Mouse (Mus musculus) midbrain, embryonic 12.5 days (tissue): Measurements from ENCODE around the gene Shtn1. TPM values are rescaled to one million over a fixed set of nuclear protein-coding genes. Genes with fewer than 3 reads are reported as not detected.

Experiments
- ATAC-seq: fragments of 200-750 bp; cut with Nextera tagmentation; 2 replicates; pipeline ENCODE4 v1.8.0; 2017; ENCODE audit warnings: low read depth, moderate TSS enrichment, moderate library complexity; ENCODE audit not compliant: low FRiP score
- H3K27ac ChIP-seq: fragments of 300-500 bp; sonication (generic); replicated peaks from 2 replicates; pipeline ENCODE4 v1.5.1; 2016; ENCODE audit warnings: mild to moderate bottlenecking
- H3K27me3 ChIP-seq: fragments of 300-500 bp; sonication (generic); 2 replicates; pipeline ENCODE4 v1.6.1; 2016; ENCODE audit warnings: mild to moderate bottlenecking
- H3K36me3 ChIP-seq: fragments of 300-500 bp; sonication (generic); 2 replicates; pipeline ENCODE4 v1.6.1; 2016
- H3K4me1 ChIP-seq: fragments of 300-500 bp; sonication (generic); 2 replicates; pipeline ENCODE4 v1.6.1; 2016
- H3K4me2 ChIP-seq: fragments of 300-500 bp; sonication (generic); replicated peaks from 2 replicates; pipeline ENCODE4 v1.6.1; 2016; ENCODE audit warnings: mild to moderate bottlenecking, moderate library complexity
- H3K4me3 ChIP-seq: fragments of 300-500 bp; sonication (generic); 2 replicates; pipeline ENCODE4 v1.5.1; 2016; ENCODE audit warnings: mild to moderate bottlenecking
- H3K9ac ChIP-seq: fragments of 300-500 bp; sonication (generic); replicated peaks from 2 replicates; pipeline ENCODE4 v1.6.1; 2016; ENCODE audit warnings: mild to moderate bottlenecking, moderate library complexity
- H3K9me3 ChIP-seq: fragments of 300-500 bp; sonication (generic); 2 replicates; pipeline ENCODE4 v1.6.1; 2016; ENCODE audit warnings: mild to moderate bottlenecking
- WGBS: fragments of 180-500 bp; shearing (Covaris S2); methylation state at CpG from one replicate; pipeline ENCODE4 v1.1.7; 2016; 5-methylcytosine and 5-hydroxymethylcytosine counted together
- polyA plus RNA-seq: library from polyadenylated mRNA; unstranded; fragments of >200 nt; fragmentation: Nextera tagmentation; extraction: Ambion mirVana; gene quantifications from 2 replicates; pipeline ENCODE4 v1.2.1, GENCODE M21; 2016

Shtn1 gene
- polyA plus RNA-seq, 1 experiment from 2014 or later, result 3.7 TPM

GRCm38 (mm10) chr19:59071396-59071795, 4.5 kb downstream of the Shtn1 start:
- Histone ChIP-seq H3K9ac (no peak overlapping the region), H3K9me3 (no peaks in the 10 kb centered on the region), H3K27me3 (peaks cover 32% of the 10 kb centered on the region), H3K4me1 (peaks cover 11% of the 10 kb centered on the region), H3K4me3 (no peak overlapping the region), H3K27ac (no peak overlapping the region), H3K36me3 (no peaks in the 10 kb centered on the region), H3K4me2 (no peak overlapping the region)
- 85% methylated on average over 4 of the region's 4 CpGs for WGBS
- no peak for ATAC-seq

GRCm38 (mm10) chr19:59067652-59068051, 8.2 kb downstream of the Shtn1 start:
- Histone ChIP-seq H3K4me2 (no peak overlapping the region), H3K9ac (no peak overlapping the region), H3K4me1 (no peaks in the 10 kb centered on the region), H3K36me3 (no peaks in the 10 kb centered on the region), H3K27ac (no peak overlapping the region), H3K27me3 (0 out of 2 replicates have a peak, but pooled peaks cover 3% of the 10 kb centered on the region), H3K4me3 (no peak overlapping the region), H3K9me3 (no peaks in the 10 kb centered on the region)
- ATAC-seq, result no peak
- WGBS, result 75% methylated on average over 1 of the region's 1 CpGs

- no peak for ATAC-seq
Measured at GRCm38 (mm10) chr19:59066670-59067069, 9.2 kb downstream of the Shtn1 start.

GRCm38 (mm10) chr19:59066115-59066514, 9.8 kb downstream of the Shtn1 start:
- Histone ChIP-seq H3K4me2 (no peak overlapping the region), H3K9me3 (no peaks in the 10 kb centered on the region)
- 63% methylated on average over 5 of the region's 5 CpGs for WGBS

More at GRCm38 (mm10) chr19:59066670-59067069, 9.2 kb downstream of the Shtn1 start:
- Histone ChIP-seq H3K4me2 (no peak overlapping the region), H3K4me1 (no peaks in the 10 kb centered on the region), H3K36me3 (no peaks in the 10 kb centered on the region), H3K9ac (no peak overlapping the region), H3K4me3 (no peak overlapping the region), H3K27me3 (0 out of 2 replicates have a peak, but pooled peaks cover 3% of the 10 kb centered on the region), H3K9me3 (no peaks in the 10 kb centered on the region), H3K27ac (no peak overlapping the region)
- 84% methylated on average over 2 of the region's 2 CpGs for WGBS

GRCm38 (mm10) chr19:59064616-59065015, 11.3 kb downstream of the Shtn1 start:
- 0 out of 2 replicates have a peak, but pooled peaks cover 3% of the 10 kb centered on the region for H3K27me3 ChIP-seq
- H3K9ac ChIP-seq, result no peak overlapping the region
- WGBS, result 93% methylated on average over 5 of the region's 5 CpGs
- ATAC-seq, result no peak
- no peaks in the 10 kb centered on the region for H3K4me1 ChIP-seq
- H3K9me3 ChIP-seq, result no peaks in the 10 kb centered on the region
- no peak overlapping the region for H3K4me3 ChIP-seq
- H3K36me3 ChIP-seq, result no peaks in the 10 kb centered on the region
- no peak overlapping the region for H3K27ac ChIP-seq
- no peak overlapping the region for H3K4me2 ChIP-seq

More at GRCm38 (mm10) chr19:59066115-59066514, 9.8 kb downstream of the Shtn1 start:
- Histone ChIP-seq H3K27ac (no peak overlapping the region), H3K9ac (no peak overlapping the region), H3K27me3 (0 out of 2 replicates have a peak, but pooled peaks cover 3% of the 10 kb centered on the region), H3K4me1 (no peaks in the 10 kb centered on the region), H3K4me3 (no peak overlapping the region), H3K36me3 (no peaks in the 10 kb centered on the region)
- ATAC-seq, result no peak

- Histone ChIP-seq H3K9me3 (no peaks in the 10 kb centered on the region), H3K4me2 (no peak overlapping the region), H3K9ac (no peak overlapping the region), H3K4me3 (no peak overlapping the region), H3K27ac (no peak overlapping the region), H3K36me3 (no peaks in the 10 kb centered on the region), H3K4me1 (no peaks in the 10 kb centered on the region), H3K27me3 (0 out of 2 replicates have a peak, but pooled peaks cover 3% of the 10 kb centered on the region)
- ATAC-seq, result no peak
- WGBS, result 96% methylated on average over 5 of the region's 5 CpGs
Measured at GRCm38 (mm10) chr19:59063568-59063967, 12.3 kb downstream of the Shtn1 start.

GRCm38 (mm10) chr19:59058105-59058504, 17.8 kb downstream of the Shtn1 start:
- WGBS, result 73% methylated on average over 4 of the region's 4 CpGs

GRCm38 (mm10) chr19:59057366-59057765, 18.5 kb downstream of the Shtn1 start:
- 46% methylated on average over 5 of the region's 5 CpGs for WGBS
- ATAC-seq, result no peak

More at GRCm38 (mm10) chr19:59058105-59058504, 17.8 kb downstream of the Shtn1 start:
- no peak for ATAC-seq
- no peaks in the 10 kb centered on the region for H3K36me3 ChIP-seq
- peaks cover 21% of the 10 kb centered on the region; the same call in 1 of the 2 replicates for H3K4me1 ChIP-seq
- no peaks in the 10 kb centered on the region for H3K9me3 ChIP-seq
- no peaks in the 10 kb centered on the region for H3K27me3 ChIP-seq
- H3K27ac ChIP-seq, result no peak overlapping the region
- H3K4me3 ChIP-seq, result no peak overlapping the region
- H3K9ac ChIP-seq, result no peak overlapping the region
- no peak overlapping the region for H3K4me2 ChIP-seq

GRCm38 (mm10) chr19:59054632-59054951, 21.3 kb downstream of the Shtn1 start:
- ATAC-seq, result no peak
- 92% methylated on average over 6 of the region's 6 CpGs for WGBS

More at GRCm38 (mm10) chr19:59057366-59057765, 18.5 kb downstream of the Shtn1 start:
- Histone ChIP-seq H3K9ac (no peak overlapping the region), H3K36me3 (no peaks in the 10 kb centered on the region), H3K9me3 (no peaks in the 10 kb centered on the region), H3K27me3 (no peaks in the 10 kb centered on the region), H3K27ac (no peak overlapping the region), H3K4me2 (no peak overlapping the region), H3K4me1 (peaks cover 28% of the 10 kb centered on the region; the same call in 1 of the 2 replicates), H3K4me3 (no peak overlapping the region)

GRCm38 (mm10) chr19:59053931-59054631, 21.8 kb downstream of the Shtn1 start:
- H3K4me3 ChIP-seq, result no peak overlapping the region
- no peaks in the 10 kb centered on the region for H3K36me3 ChIP-seq
- no peak for ATAC-seq
- 82% methylated on average over 6 of the region's 6 CpGs for WGBS
- no peaks in the 10 kb centered on the region for H3K27me3 ChIP-seq
- no peak overlapping the region for H3K9ac ChIP-seq
- H3K4me1 ChIP-seq, result peaks cover 35% of the 10 kb centered on the region; the same call in 1 of the 2 replicates
- no peak overlapping the region for H3K4me2 ChIP-seq
- H3K9me3 ChIP-seq, result no peaks in the 10 kb centered on the region
- H3K27ac ChIP-seq, result no peak overlapping the region

More at GRCm38 (mm10) chr19:59054632-59054951, 21.3 kb downstream of the Shtn1 start:
- Histone ChIP-seq H3K27me3 (no peaks in the 10 kb centered on the region), H3K4me2 (no peak overlapping the region), H3K36me3 (no peaks in the 10 kb centered on the region), H3K9ac (no peak overlapping the region), H3K4me3 (no peak overlapping the region), H3K27ac (no peak overlapping the region), H3K4me1 (peaks cover 35% of the 10 kb centered on the region; the same call in 1 of the 2 replicates), H3K9me3 (no peaks in the 10 kb centered on the region)

- H3K9me3 ChIP-seq, result no peaks in the 10 kb centered on the region
- WGBS, result 77% methylated on average over 9 of the region's 9 CpGs
- peaks cover 35% of the 10 kb centered on the region; the same call in 1 of the 2 replicates for H3K4me1 ChIP-seq
- no peak overlapping the region for H3K27ac ChIP-seq
- no peak overlapping the region for H3K4me2 ChIP-seq
- no peak overlapping the region for H3K4me3 ChIP-seq
- no peak overlapping the region for H3K9ac ChIP-seq
- ATAC-seq, result no peak
- H3K36me3 ChIP-seq, result no peaks in the 10 kb centered on the region
- H3K27me3 ChIP-seq, result no peaks in the 10 kb centered on the region
Measured at GRCm38 (mm10) chr19:59052783-59053490, 23.0 kb downstream of the Shtn1 start.

GRCm38 (mm10) chr19:59052053-59052452, 23.8 kb downstream of the Shtn1 start:
- ATAC-seq, result no peak
- Histone ChIP-seq H3K9me3 (no peaks in the 10 kb centered on the region), H3K27me3 (no peaks in the 10 kb centered on the region), H3K4me2 (no peak overlapping the region), H3K9ac (no peak overlapping the region), H3K36me3 (no peaks in the 10 kb centered on the region), H3K27ac (no peak overlapping the region), H3K4me1 (peaks cover 27% of the 10 kb centered on the region; the same call in 1 of the 2 replicates), H3K4me3 (no peak overlapping the region)
- WGBS, result 76% methylated on average over 4 of the region's 4 CpGs
